Mouse (Mus musculus): ENCODE data around the gene Cntnap2. TPM values are rescaled to one million over a fixed set of nuclear protein-coding genes. Genes with fewer than 3 reads are reported as not detected.
A peak's percentile ranks its signal among the peaks of the same experiment; 100 is the strongest.
"Not testable (repeated sequence)": the region's sequence is repeated elsewhere in the genome, so short reads cannot be mapped to it uniquely, and the experiment has no call there.

Cntnap2 gene
- polyA plus RNA-seq, 1 experiment from 2014 or later = 0.55 TPM

DNA sequence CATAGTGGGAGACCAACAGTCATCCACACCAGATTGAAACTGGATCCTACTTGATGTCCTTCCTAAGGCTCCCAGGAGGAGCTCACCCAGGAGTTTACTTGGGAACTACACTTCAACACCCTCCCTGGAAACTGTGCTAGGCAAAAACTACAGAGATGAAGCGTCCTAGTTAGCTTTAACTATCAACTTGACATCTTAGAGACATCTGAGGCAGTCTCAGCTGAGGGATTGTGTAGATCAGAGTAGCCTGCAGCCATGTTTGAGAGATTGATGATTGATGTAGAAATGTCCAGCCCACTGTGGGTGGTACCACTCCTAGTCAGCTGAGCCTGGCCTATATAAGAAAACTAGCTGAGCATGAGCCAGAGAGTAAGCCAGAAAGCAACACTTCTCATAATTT lies 2123.6 kb downstream of the Cntnap2 start:
- Histone ChIP-seq H3K4me1 (ENCODE audit: control insufficient read depth in 2 of 2, insufficient read depth in 2 of 2, low read length in 2 of 2) (no peaks in the 10 kb centered on the region), H3K4me2 (ENCODE audit: low read length) (no peak overlapping the region), H3K36me3 (ENCODE audit: control insufficient read depth, insufficient read depth, low read length) (no peaks in the 10 kb centered on the region), H3K27ac (replicated peaks in 1 of 2; ENCODE audit: control insufficient read depth in 1 of 2, insufficient read depth in 1 of 2, low read depth in 2 of 2, low read length in 2 of 2) (no peak overlapping the region), H3K9ac (ENCODE audit: low read length) (no peak overlapping the region), H3K4me3 (ENCODE audit: control insufficient read depth in 1 of 2, insufficient read depth in 1 of 2, low read depth in 1 of 2, low read length in 2 of 2) (no peak overlapping the region), H3K27me3 (ENCODE audit: control insufficient read depth, insufficient read depth, low read length) (no peaks in the 10 kb centered on the region), H3K9me3 (ENCODE audit: control insufficient read depth, low read length) (no peaks in the 10 kb centered on the region)
- 59% methylated on average over 1 of the region's 1 CpGs for whole genome bisulfite sequencing
- no peak for ATAC-seq (ENCODE audit: insufficient number of reproducible peaks, insufficient read depth, low FRiP score, low read depth)

DNA sequence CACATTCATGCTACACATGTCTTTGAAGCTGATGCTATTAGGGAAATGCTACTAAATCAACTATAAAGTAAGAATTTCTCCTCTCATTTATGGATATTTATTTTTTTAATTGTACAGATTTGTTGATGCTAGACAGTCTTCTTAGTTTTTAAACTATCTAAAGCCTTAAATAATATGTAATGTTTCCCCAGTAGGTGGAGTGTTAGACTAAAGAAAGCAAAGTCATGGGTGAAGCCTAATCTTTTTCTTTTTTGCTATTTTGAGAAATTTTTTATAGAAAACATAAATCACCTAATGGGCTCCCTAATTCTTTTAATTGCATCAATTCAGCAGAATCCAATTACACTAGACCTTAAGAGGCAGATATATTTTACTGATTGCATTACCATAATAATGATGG lies 2124.7 kb downstream of the Cntnap2 start:
- ATAC-seq (ENCODE audit: insufficient number of reproducible peaks, insufficient read depth, low FRiP score, low read depth); H3K36me3 ChIP-seq (ENCODE audit: control insufficient read depth, insufficient read depth, low read length); H3K27ac ChIP-seq (replicated peaks in 1 of 2; ENCODE audit: control insufficient read depth in 1 of 2, insufficient read depth in 1 of 2, low read depth in 2 of 2, low read length in 2 of 2); H3K4me2 ChIP-seq (ENCODE audit: low read length); H3K4me1 ChIP-seq (ENCODE audit: control insufficient read depth in 2 of 2, insufficient read depth in 2 of 2, low read length in 2 of 2); H3K9ac ChIP-seq (ENCODE audit: low read length); H3K9me3 ChIP-seq (ENCODE audit: control insufficient read depth, low read length); H3K4me3 ChIP-seq (ENCODE audit: control insufficient read depth in 1 of 2, insufficient read depth in 1 of 2, low read depth in 1 of 2, low read length in 2 of 2); H3K27me3 ChIP-seq (ENCODE audit: control insufficient read depth, insufficient read depth, low read length): not testable (repeated sequence)

DNA sequence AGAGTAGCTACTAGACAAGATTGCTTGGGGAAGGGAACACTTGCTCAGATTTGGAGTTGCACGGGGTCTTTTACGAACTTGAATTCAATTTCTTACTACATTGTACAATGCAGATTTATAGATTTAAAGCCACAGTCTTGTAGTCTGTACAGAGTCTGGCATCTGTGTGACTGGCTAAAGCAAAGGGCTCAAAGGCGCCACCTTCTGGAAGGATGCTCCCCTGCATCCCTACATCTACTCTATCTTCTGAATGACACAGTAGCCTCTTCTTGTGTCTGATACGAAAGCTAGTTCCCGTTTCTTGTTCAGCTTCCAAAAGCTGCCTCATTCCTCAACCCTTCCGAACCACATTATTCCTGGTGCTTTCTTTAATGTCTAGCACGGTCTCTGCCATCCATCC lies 2129.0 kb downstream of the Cntnap2 start:
- no peaks in the 10 kb centered on the region for H3K27me3 ChIP-seq (ENCODE audit: control insufficient read depth, insufficient read depth, low read length)
- H3K36me3 ChIP-seq (ENCODE audit: control insufficient read depth, insufficient read depth, low read length) = no peaks in the 10 kb centered on the region
- no peak for ATAC-seq (ENCODE audit: insufficient number of reproducible peaks, insufficient read depth, low FRiP score, low read depth)
- H3K4me2 ChIP-seq (ENCODE audit: low read length) = no peak overlapping the region
- H3K27ac ChIP-seq (replicated peaks in 1 of 2; ENCODE audit: control insufficient read depth in 1 of 2, insufficient read depth in 1 of 2, low read depth in 2 of 2, low read length in 2 of 2) = no peak overlapping the region
- H3K4me1 ChIP-seq (ENCODE audit: control insufficient read depth in 2 of 2, insufficient read depth in 2 of 2, low read length in 2 of 2) = 0 out of 4 replicates have a peak, but pooled peaks cover 0 to 10% of the 10 kb centered on the region in 2 experiments
- no peaks in the 10 kb centered on the region for H3K9me3 ChIP-seq (ENCODE audit: control insufficient read depth, low read length)
- H3K4me3 ChIP-seq (ENCODE audit: control insufficient read depth in 1 of 2, insufficient read depth in 1 of 2, low read depth in 1 of 2, low read length in 2 of 2) = no peak overlapping the region
- WGBS = 59% methylated on average over 7 of the region's 7 CpGs
- no peak overlapping the region for H3K9ac ChIP-seq (ENCODE audit: low read length)

DNA sequence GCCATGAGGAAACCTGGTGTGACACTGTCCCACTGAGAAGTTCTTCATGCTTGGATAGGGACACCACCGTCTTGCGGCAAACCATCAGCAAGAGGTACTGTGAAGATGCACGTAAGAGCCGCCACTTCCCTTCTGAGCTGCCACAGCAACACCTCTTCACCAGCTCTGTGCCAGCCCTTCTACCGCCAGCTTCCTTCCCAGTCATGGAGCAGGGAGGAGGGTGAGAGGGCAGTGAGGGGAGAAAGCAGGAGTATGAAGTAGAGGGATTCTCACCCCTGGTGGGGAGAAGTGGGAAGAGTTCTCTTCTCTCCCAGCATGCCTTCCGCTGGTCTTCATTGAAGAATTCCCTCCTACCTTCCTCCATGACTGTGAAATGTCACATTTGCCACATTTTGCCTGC lies 2129.4 kb downstream of the Cntnap2 start:
- not testable (repeated sequence) for H3K4me2 ChIP-seq (ENCODE audit: low read length); ATAC-seq (ENCODE audit: insufficient number of reproducible peaks, insufficient read depth, low FRiP score, low read depth); H3K27me3 ChIP-seq (ENCODE audit: control insufficient read depth, insufficient read depth, low read length); H3K4me1 ChIP-seq (ENCODE audit: control insufficient read depth in 2 of 2, insufficient read depth in 2 of 2, low read length in 2 of 2); H3K9me3 ChIP-seq (ENCODE audit: control insufficient read depth, low read length); H3K4me3 ChIP-seq (ENCODE audit: control insufficient read depth in 1 of 2, insufficient read depth in 1 of 2, low read depth in 1 of 2, low read length in 2 of 2); H3K36me3 ChIP-seq (ENCODE audit: control insufficient read depth, insufficient read depth, low read length); H3K9ac ChIP-seq (ENCODE audit: low read length); H3K27ac ChIP-seq (replicated peaks in 1 of 2; ENCODE audit: control insufficient read depth in 1 of 2, insufficient read depth in 1 of 2, low read depth in 2 of 2, low read length in 2 of 2)
- 87% methylated on average over 6 of the region's 6 CpGs for WGBS

DNA sequence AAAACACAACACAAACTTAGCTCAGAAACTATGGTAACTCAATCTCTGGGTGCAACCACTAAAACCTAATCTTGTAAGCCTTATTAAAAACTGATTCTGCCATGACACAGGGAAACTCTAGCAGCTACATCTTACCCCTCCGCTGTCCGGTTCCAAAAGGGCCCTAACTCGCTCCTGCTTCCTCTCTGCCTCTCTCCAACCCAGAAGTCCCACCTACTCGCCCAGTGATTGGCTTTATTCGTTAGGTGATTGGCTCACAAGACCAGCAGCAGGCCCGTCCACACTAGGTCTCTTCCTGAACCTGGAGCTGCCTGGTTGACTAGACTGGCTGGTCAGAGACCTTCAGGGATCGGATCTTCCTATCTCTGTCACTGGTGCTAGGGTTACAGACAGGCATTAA lies 2131.1 kb downstream of the Cntnap2 start:
- no peaks in the 10 kb centered on the region for H3K9me3 ChIP-seq (ENCODE audit: control insufficient read depth, low read length)
- ATAC-seq (ENCODE audit: insufficient number of reproducible peaks, insufficient read depth, low FRiP score, low read depth) = no peak
- H3K4me3 ChIP-seq (ENCODE audit: control insufficient read depth in 1 of 2, insufficient read depth in 1 of 2, low read depth in 1 of 2, low read length in 2 of 2) = no peak overlapping the region
- H3K4me1 ChIP-seq (ENCODE audit: control insufficient read depth in 2 of 2, insufficient read depth in 2 of 2, low read length in 2 of 2) = 0 out of 4 replicates have a peak, but pooled peaks cover 0 to 10% of the 10 kb centered on the region in 2 experiments
- no peak overlapping the region for H3K9ac ChIP-seq (ENCODE audit: low read length)
- no peak overlapping the region for H3K27ac ChIP-seq (replicated peaks in 1 of 2; ENCODE audit: control insufficient read depth in 1 of 2, insufficient read depth in 1 of 2, low read depth in 2 of 2, low read length in 2 of 2)
- no peak overlapping the region for H3K4me2 ChIP-seq (ENCODE audit: low read length)
- H3K27me3 ChIP-seq (ENCODE audit: control insufficient read depth, insufficient read depth, low read length) = no peaks in the 10 kb centered on the region
- no peaks in the 10 kb centered on the region for H3K36me3 ChIP-seq (ENCODE audit: control insufficient read depth, insufficient read depth, low read length)
- 61% methylated on average over 7 of the region's 7 CpGs for WGBS

DNA sequence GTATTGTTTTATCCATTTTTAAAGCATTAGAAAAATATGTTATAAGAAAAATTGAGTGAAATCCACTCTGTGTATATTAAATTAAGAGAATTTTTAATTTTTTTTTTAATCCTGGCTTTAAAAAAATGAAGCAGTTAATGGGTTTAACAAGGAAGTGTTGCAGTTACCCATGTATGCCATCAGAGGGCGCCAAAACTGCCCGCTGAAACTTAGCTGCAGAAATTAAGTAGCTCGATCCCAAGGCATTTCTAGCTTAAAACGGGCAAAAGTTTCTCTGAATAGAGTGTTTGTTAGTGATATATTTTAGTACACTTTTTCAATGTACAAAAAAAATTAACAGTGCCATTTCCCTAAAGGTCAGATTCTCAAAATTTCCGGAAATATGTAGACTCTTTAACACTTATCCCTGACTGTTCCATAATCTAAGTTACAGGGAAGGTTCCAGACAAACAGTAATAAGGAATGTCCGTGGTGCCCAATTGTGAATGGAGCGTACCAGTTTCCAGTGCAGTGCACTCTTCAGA lies 2132.2 kb downstream of the Cntnap2 start:
- H3K27me3 ChIP-seq (ENCODE audit: control insufficient read depth, insufficient read depth, low read length) = no peaks in the 10 kb centered on the region
- H3K27ac ChIP-seq (replicated peaks in 1 of 2; ENCODE audit: control insufficient read depth in 1 of 2, insufficient read depth in 1 of 2, low read depth in 2 of 2, low read length in 2 of 2) = peak overlapping the region; percentile 9 to 30; a peak in 2 of 4 replicates
- peak overlapping the region; percentile 73 for H3K4me2 ChIP-seq (ENCODE audit: low read length)
- H3K9me3 ChIP-seq (ENCODE audit: control insufficient read depth, low read length) = no peaks in the 10 kb centered on the region
- H3K4me1 ChIP-seq (ENCODE audit: control insufficient read depth in 2 of 2, insufficient read depth in 2 of 2, low read length in 2 of 2) = 0 out of 4 replicates have a peak, but pooled peaks cover 0 to 10% of the 10 kb centered on the region in 2 experiments
- no peaks in the 10 kb centered on the region for H3K36me3 ChIP-seq (ENCODE audit: control insufficient read depth, insufficient read depth, low read length)
- H3K9ac ChIP-seq (ENCODE audit: low read length) = peak overlapping the region; percentile 56; the same call in 1 of the 2 replicates
- 9% methylated on average over 7 of the region's 7 CpGs for WGBS
- ATAC-seq (ENCODE audit: insufficient number of reproducible peaks, insufficient read depth, low FRiP score, low read depth) = no peak
- H3K4me3 ChIP-seq (ENCODE audit: control insufficient read depth in 1 of 2, insufficient read depth in 1 of 2, low read depth in 1 of 2, low read length in 2 of 2) = peak overlapping the region; percentile 33 to 37

DNA sequence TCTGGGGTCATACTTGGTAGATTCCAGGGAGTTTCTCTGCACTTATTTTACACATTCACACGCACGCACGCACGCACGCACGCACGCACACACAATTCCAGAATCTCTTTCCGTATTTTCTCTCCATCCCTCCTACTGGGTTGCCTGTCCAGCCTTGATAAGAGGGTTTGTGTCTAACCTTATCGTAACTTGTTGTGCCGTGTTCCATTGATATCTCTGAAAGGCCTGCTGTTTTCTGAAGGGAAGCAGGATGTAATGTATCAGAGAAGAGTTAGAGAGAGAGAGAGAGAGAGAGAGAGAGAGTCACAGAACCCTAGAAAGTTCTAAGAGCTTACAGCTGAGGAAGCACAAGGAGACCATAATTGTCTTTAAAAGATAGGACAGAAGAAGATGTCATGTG lies 2132.8 kb downstream of the Cntnap2 start:
- peak overlapping the region; percentile 9 to 30; a peak in 2 of 4 replicates for H3K27ac ChIP-seq (replicated peaks in 1 of 2; ENCODE audit: control insufficient read depth in 1 of 2, insufficient read depth in 1 of 2, low read depth in 2 of 2, low read length in 2 of 2)
- no peak for ATAC-seq (ENCODE audit: insufficient number of reproducible peaks, insufficient read depth, low FRiP score, low read depth)
- 0 out of 2 replicates have a peak overlapping the region, but pooled peaks have one; percentile 56 for H3K9ac ChIP-seq (ENCODE audit: low read length)
- no peaks in the 10 kb centered on the region for H3K27me3 ChIP-seq (ENCODE audit: control insufficient read depth, insufficient read depth, low read length)
- no peaks in the 10 kb centered on the region for H3K9me3 ChIP-seq (ENCODE audit: control insufficient read depth, low read length)
- H3K36me3 ChIP-seq (ENCODE audit: control insufficient read depth, insufficient read depth, low read length) = no peaks in the 10 kb centered on the region
- 42% methylated on average over 10 of the region's 10 CpGs for WGBS
- H3K4me2 ChIP-seq (ENCODE audit: low read length) = peak overlapping the region; percentile 73
- H3K4me3 ChIP-seq (ENCODE audit: control insufficient read depth in 1 of 2, insufficient read depth in 1 of 2, low read depth in 1 of 2, low read length in 2 of 2) = peak overlapping the region; percentile 33 to 37
- H3K4me1 ChIP-seq (ENCODE audit: control insufficient read depth in 2 of 2, insufficient read depth in 2 of 2, low read length in 2 of 2) = 0 out of 4 replicates have a peak, but pooled peaks cover 0 to 10% of the 10 kb centered on the region in 2 experiments

DNA sequence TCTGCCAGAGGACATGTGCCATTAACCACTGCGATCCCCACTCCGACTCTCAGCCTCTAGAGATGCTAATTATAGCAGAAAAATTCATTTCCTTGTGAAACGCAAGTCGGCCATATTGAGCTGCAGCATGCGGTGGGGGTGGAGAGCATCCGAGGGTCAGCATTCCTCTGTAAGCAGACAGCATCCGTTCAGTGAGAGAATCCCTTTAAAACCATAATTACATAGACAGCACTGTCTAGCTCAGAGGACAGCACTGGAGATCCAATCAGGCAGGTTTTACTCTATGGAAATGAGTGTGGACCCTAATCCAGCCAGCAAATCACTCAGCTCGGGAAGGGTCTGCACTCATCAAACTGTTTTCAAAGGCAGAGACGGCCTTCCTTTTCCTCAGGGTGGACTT lies 2133.3 kb downstream of the Cntnap2 start:
- Histone ChIP-seq H3K9ac (ENCODE audit: low read length) (no peak overlapping the region), H3K36me3 (ENCODE audit: control insufficient read depth, insufficient read depth, low read length) (no peaks in the 10 kb centered on the region), H3K9me3 (ENCODE audit: control insufficient read depth, low read length) (no peaks in the 10 kb centered on the region), H3K4me1 (ENCODE audit: control insufficient read depth in 2 of 2, insufficient read depth in 2 of 2, low read length in 2 of 2) (0 out of 4 replicates have a peak, but pooled peaks cover 0 to 10% of the 10 kb centered on the region in 2 experiments), H3K4me2 (ENCODE audit: low read length) (peak overlapping the region; percentile 73), H3K27me3 (ENCODE audit: control insufficient read depth, insufficient read depth, low read length) (no peaks in the 10 kb centered on the region), H3K4me3 (ENCODE audit: control insufficient read depth in 1 of 2, insufficient read depth in 1 of 2, low read depth in 1 of 2, low read length in 2 of 2) (no peak overlapping the region), H3K27ac (replicated peaks in 1 of 2; ENCODE audit: control insufficient read depth in 1 of 2, insufficient read depth in 1 of 2, low read depth in 2 of 2, low read length in 2 of 2) (no peak overlapping the region)
- 48% methylated on average over 9 of the region's 9 CpGs for WGBS
- ATAC-seq (ENCODE audit: insufficient number of reproducible peaks, insufficient read depth, low FRiP score, low read depth) = no peak

Measured in heart, embryonic 14.5 days (tissue).